Mouse (Mus musculus) brain, embryonic 18.5 days (tissue): Measurements from ENCODE around the gene Krtap6-2.

Source experiments
- DNase-seq: peaks from one replicate; pipeline ENCODE4 v3.0.0-alpha.2; 2012; ENCODE audit warnings: low read depth, low spot score

Gene Krtap6-2

DNA sequence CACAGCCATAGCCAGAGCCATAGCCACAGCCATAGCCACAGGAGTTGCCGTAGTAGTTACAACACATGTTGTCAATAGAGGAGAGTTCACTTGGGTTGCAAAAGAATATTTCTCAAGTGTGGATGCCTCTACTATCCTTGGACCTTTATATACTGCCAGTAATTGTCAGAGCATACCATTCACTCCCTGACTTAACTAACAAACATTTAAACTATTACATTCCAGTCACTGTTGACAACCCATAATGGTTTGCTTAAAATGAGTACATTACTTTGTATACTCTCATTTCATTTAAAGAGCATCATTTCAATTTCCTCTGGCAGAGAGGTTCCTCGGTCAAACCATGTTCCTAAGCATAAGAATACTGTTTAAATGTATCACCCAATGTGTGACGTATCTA is at the start of gene Krtap6-2:
TSS of gene Krtap6-2 (minus strand) at position 101 of the 400 bp plus-strand sequence.
- no peak for DNase-seq

DNA sequence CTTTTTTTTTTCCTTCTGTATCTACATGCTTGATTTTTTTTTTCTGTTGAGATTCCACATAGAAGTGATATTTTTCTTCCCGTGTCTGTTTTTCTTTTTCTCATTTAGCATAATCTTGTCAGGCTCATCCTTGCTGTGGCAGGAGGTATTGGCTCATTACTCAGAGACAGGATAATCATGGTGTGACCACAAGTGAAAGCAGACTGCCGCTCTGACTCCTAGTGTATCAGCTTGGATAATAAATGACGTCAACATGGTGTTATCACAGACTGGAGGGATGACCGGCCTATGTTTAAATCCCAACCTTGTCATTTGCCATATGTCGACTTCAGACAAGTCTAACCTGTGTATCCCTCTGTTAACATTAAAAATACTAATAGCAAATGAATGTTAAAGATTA is 41.3 kb upstream of the Krtap6-2 start:
- no peak for DNase-seq

DNA sequence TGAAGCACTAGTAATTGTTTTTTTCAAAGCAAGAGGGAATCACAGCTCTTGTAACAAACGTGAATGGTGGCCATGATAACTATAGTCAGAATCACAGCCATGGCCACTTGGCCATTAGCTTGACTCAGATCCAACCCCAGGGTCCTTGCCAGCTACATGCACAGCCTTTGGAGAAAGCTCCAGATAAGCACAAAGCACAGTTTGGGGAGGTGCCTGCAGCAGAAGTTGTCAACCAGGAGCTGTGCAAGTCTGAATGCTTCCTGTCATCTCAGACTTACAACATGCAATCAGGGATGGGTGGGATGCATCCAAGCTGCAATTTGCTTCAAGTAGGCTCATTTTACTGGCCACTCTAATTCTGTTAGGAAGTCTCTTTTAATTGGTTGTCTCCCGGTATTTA is 9.7 kb upstream of the Krtap6-2 start:
- no peak for DNase-seq

DNA sequence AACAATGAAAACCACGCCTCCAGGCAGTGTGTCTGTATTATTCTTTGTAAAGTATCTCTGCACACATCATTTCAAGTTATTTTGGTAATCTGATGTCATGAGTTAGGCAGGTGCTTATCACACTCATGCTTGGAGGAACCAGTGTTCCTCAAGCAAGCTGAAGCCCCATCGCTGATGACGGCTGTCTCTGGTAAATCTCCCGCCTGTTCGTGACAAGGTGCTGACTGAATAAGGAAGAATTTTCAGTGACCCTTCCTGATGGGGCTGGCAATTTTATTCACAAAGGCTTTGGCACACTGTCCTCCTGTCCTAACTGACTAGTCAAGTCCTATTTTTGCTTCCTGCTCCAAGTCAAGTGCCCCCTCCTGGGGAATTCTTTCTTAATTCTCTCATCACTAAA is 5.4 kb upstream of the Krtap6-2 start:
- no peak for DNase-seq

DNA sequence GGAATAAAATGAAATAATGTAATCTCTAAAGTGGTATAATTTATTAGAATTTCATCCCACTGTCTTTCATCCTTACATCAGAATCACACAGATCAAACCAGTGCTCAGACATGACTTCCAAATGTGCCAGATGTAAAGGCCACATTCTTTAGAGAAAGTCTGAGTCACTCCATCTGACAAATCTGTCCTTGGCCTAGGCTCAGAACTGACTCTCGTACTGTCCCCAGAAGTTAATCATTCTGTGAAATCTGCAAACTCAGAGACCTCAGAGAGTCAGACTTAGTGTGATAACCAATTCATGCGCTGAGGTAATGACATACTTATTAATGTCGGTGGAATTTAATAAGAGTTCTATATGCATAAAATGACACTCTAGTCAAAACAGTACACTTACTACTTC is 3.6 kb downstream of the Krtap6-2 start:
- DNase-seq = no peak

DNA sequence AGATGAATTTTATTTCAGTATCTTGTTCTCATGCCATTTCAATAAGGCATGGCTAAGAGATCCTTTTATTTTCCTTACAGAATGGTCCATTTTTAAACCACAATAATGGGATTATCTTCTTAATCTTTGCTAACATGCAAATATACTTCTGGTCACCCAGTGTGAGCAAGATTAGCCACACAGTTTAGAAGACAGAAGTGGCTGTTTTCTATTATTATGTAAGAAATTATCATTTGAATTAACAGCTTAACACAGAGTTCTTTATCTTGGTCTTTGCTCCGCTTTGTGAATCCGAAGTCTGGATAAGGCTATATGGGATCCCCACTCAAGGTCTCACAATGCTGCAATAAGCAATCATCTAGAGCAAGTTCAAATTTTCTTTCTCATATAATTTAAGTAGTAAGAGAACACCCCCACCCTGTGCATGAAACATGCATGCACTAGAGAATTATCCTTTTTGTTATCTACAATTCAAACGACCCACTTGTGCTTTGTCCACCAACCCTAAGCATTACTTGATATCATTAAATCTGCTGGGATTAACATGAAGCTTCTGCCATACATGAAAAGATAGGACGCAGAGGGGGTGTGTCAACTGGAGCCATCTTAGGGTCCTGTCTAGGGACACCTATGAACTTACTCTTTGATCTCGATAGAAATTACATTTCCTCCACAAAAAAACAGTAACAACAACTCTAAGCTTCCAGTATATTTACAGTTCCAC is 9.4 kb downstream of the Krtap6-2 start:
- DNase-seq = no peak

DNA sequence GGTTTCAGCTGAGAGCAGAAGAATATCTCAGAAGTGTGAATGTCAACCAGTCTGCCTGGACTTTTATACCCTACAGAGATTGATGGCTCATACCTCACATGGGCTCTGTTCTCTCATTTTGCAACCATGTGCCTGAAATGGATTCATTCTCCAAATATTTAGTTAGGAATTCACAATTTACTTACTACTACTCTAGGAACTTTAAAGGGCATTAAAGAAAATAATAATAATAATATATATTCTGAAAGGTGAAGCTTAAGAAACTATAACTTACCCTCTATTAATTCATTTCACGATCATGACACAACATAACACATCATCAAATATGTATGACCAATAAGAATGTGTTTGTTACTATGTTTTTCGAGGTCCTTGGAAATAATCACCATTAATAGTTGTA is 16.1 kb downstream of the Krtap6-2 start, which contains the start of gene Krtap21-1:
TSS of gene Krtap21-1 (minus strand) at position 101 of the 400 bp plus-strand sequence.
- no peak for DNase-seq

DNA sequence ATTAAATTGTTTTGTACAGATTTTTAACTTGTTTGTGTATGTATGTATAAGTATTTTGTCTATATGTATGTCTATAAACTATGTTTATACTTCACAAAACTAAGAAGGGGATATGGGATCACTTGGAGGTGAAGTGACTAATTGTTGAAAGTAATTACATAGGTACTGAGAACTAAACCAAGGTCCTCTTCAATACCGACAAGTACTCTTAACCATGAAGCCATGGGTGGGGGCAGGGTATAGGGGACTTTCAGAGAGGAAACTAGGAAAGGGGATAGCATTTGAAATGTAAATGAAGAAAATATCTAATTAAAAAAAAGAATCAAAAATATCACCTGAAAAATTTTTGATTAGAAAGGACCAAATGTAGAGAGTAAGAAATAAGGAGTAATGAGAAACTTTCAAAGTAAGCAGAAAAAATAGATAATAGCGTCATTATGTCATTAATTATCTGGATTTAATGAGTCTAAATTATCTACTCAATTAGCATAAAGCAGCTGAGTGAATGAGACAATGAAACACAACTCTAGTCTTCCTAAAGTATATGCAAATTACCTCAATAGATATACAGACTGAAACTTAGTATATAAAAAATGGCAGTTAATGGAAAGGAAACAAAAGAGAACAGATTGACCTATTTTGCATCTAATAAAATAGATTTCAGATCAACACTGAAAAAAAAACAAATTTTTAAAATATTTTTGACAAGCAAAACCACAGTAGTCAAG is 47.0 kb downstream of the Krtap6-2 start:
- DNase-seq = no peak
